Mouse (Mus musculus): ENCODE measurements at regions not wholly inside any gene's neighbourhood (a gene's known extent, or its start where the extent isn't known, plus 50 kb on each side); places are given as distances from the start of the nearest gene placed in this dataset.

GRCm38 (mm10) chr1:169602122-169602521 is 53.2 kb upstream of the Rgs5 start:
- intact Hi-C loops (cut with DNase I) = no loop called here
- 67% methylated on average over 7 of the region's 7 CpGs for WGBS

GRCm38 (mm10) chr1:169594470-169594869 is 60.8 kb upstream of the Rgs5 start:
- H3K4me3 ChIP-seq = no peak overlapping the region
- DNase-seq = no peak
- TF ChIP-seq CTCF (IDR thresholded peaks at IDR 0.05) = no peak
- TF ChIP-seq POLR2A (IDR thresholded peaks at IDR 0.05; ENCODE audit: insufficient read depth, low read depth, low read length) = no peak
- no peak for TF ChIP-seq EP300 (IDR thresholded peaks at IDR 0.05; ENCODE audit: insufficient read depth, low read depth, low read length)
- H3K79me2 ChIP-seq (replicated peaks; ENCODE audit: control insufficient read depth, insufficient read depth, low read length) = no peaks in the 10 kb centered on the region
- no peaks in the 10 kb centered on the region for H3K27me3 ChIP-seq (ENCODE audit: control insufficient read depth, insufficient read depth, low read length)
- WGBS = 69% methylated on average over 5 of the region's 5 CpGs
- H3K4me1 ChIP-seq (ENCODE audit: control insufficient read depth, insufficient read depth, low read length) = no peaks in the 10 kb centered on the region
- H3K27ac ChIP-seq = no peak overlapping the region
- H3K9ac ChIP-seq (ENCODE audit: low read depth, low read length) = no peak overlapping the region
- intact Hi-C loops (cut with DNase I) = no loop called here
- H3K36me3 ChIP-seq (ENCODE audit: control insufficient read depth, insufficient read depth, low read length) = no peaks in the 10 kb centered on the region

More at GRCm38 (mm10) chr1:169602122-169602521, 53.2 kb upstream of the Rgs5 start:
- no peaks in the 10 kb centered on the region for H3K36me3 ChIP-seq (ENCODE audit: control insufficient read depth, insufficient read depth, low read length)
- no peaks in the 10 kb centered on the region for H3K4me1 ChIP-seq (ENCODE audit: control insufficient read depth, insufficient read depth, low read length)
- H3K9ac ChIP-seq (ENCODE audit: low read depth, low read length) = no peak overlapping the region
- DNase-seq = no peak
- TF ChIP-seq POLR2A (IDR thresholded peaks at IDR 0.05; ENCODE audit: insufficient read depth, low read depth, low read length) (no peak), CTCF (IDR thresholded peaks at IDR 0.05) (no peak), EP300 (IDR thresholded peaks at IDR 0.05; ENCODE audit: insufficient read depth, low read depth, low read length) (no peak)
- no peak overlapping the region for H3K27ac ChIP-seq
- H3K79me2 ChIP-seq (replicated peaks; ENCODE audit: control insufficient read depth, insufficient read depth, low read length) = no peaks in the 10 kb centered on the region
- no peak overlapping the region for H3K4me3 ChIP-seq
- H3K27me3 ChIP-seq (ENCODE audit: control insufficient read depth, insufficient read depth, low read length) = no peaks in the 10 kb centered on the region

DNA sequence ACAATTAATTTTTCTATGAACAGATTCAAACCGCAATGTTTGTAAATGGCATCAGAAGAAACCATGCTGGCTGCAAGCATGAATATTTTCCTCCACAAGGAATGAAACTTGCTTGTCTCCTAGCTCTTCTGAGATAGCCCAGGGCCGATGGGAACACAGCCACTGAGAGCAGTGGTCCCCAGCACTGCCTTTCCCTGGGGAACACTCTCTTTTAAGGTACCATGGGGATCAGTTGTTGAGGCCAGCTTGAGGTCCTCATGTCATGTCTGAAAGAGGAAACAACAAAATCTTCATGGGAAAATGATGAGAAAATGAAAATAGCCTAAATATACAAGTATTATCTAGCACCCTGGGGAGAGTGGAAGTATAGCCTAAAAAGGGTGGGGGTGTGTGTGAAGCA is 55.1 kb upstream of the Nuf2 start:
- no peaks in the 10 kb centered on the region for H3K79me2 ChIP-seq (replicated peaks; ENCODE audit: control insufficient read depth, insufficient read depth, low read length)
- no peak overlapping the region for H3K9ac ChIP-seq (ENCODE audit: low read depth, low read length)
- no peaks in the 10 kb centered on the region for H3K27me3 ChIP-seq (ENCODE audit: control insufficient read depth, insufficient read depth, low read length)
- no peaks in the 10 kb centered on the region for H3K4me1 ChIP-seq (ENCODE audit: control insufficient read depth, insufficient read depth, low read length)
- intact Hi-C loops (cut with DNase I) = no loop called here
- H3K4me3 ChIP-seq = no peak overlapping the region
- DNase-seq = peak in 1 of 2 experiments; percentile 31
- H3K36me3 ChIP-seq (ENCODE audit: control insufficient read depth, insufficient read depth, low read length) = no peaks in the 10 kb centered on the region
- H3K27ac ChIP-seq = peak overlapping the region; percentile 47
- no peak for TF ChIP-seq EP300 (IDR thresholded peaks at IDR 0.05; ENCODE audit: insufficient read depth, low read depth, low read length)
- 0 out of 2 replicates have a peak, but pooled peaks have one; percentile 16 for TF ChIP-seq POLR2A (IDR thresholded peaks at IDR 0.05; ENCODE audit: insufficient read depth, low read depth, low read length)
- TF ChIP-seq CTCF (IDR thresholded peaks at IDR 0.05) = no peak
- WGBS = 57% methylated on average over 2 of the region's 2 CpGs

- intact Hi-C loops (cut with DNase I) = no loop called here
Observed at GRCm38 (mm10) chr1:169582405-169582804, 51.1 kb upstream of the Nuf2 start.

More at GRCm38 (mm10) chr1:169582405-169582804, 51.1 kb upstream of the Nuf2 start:
- Histone ChIP-seq H3K4me1 (ENCODE audit: control insufficient read depth, insufficient read depth, low read length) (no peaks in the 10 kb centered on the region), H3K36me3 (ENCODE audit: control insufficient read depth, insufficient read depth, low read length) (no peaks in the 10 kb centered on the region), H3K4me3 (no peak overlapping the region), H3K27ac (no peak overlapping the region), H3K79me2 (replicated peaks; ENCODE audit: control insufficient read depth, insufficient read depth, low read length) (no peaks in the 10 kb centered on the region), H3K27me3 (ENCODE audit: control insufficient read depth, insufficient read depth, low read length) (no peaks in the 10 kb centered on the region), H3K9ac (ENCODE audit: low read depth, low read length) (no peak overlapping the region)
- no peak for DNase-seq
- 63% methylated on average over 1 of the region's 1 CpGs for WGBS
- TF ChIP-seq POLR2A (IDR thresholded peaks at IDR 0.05; ENCODE audit: insufficient read depth, low read depth, low read length) (no peak), CTCF (IDR thresholded peaks at IDR 0.05) (no peak), EP300 (IDR thresholded peaks at IDR 0.05; ENCODE audit: insufficient read depth, low read depth, low read length) (no peak)

All from heart, adult 2 months (tissue).